Mouse (Mus musculus) B cell, adult 2 months (primary cell): Measurements from ENCODE around the gene Tiprl.

Experiments
- DNase-seq, 2 experiments: peaks; one replicate each; pipeline ENCODE4 v3.0.0; 2022

Gene Tiprl

DNA sequence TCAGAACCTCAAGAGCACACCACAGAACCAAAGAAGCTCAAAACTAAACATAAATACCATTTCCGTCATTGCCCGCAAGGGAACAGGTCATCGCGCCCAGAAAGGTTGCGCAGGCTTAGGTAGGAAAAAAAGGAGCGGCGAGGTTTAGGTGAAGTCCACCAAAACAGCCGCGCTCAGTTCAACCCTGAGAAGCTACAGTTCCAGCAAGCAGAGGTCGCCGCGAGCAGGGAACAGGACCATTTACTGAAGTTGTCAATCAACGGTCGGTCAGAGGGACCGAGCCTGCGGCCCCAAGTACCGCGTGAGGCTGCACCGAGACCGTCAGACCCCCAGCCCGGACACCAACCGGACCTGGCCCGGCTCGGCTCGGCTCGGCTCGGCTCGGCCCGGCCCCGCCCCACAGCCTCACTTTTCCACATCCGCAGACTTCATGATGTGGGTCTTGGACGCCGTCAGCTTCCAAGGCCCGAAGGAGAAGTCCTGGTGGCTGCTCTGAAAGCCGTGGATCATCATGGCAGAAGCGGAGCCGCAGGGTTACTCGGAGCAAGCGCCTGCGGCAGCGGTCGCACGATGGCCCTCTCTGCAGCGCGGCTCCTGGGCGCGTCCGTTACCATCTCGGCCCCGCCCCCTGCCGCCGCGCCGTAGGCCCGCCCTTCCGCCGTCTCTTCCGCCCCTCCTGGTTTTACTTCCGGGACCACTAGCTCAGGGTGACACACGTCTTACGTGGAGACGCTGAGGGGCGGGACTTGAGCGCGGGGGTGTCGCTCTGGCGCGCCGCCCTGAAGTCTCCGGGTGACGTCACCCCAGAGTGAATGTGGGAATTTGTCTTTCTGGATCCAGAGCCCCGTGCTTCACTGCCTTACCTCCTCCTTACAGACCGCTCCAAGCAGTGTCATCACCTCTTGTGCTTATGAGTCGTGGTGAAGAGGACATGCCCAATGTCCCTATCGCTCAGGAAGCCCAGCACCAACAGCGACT is at the start of gene Tiprl:
Gene Tiprl (minus strand): TSS at position 676 of the 978 bp plus-strand sequence.
- peak; percentile 97 for DNase-seq

DNA sequence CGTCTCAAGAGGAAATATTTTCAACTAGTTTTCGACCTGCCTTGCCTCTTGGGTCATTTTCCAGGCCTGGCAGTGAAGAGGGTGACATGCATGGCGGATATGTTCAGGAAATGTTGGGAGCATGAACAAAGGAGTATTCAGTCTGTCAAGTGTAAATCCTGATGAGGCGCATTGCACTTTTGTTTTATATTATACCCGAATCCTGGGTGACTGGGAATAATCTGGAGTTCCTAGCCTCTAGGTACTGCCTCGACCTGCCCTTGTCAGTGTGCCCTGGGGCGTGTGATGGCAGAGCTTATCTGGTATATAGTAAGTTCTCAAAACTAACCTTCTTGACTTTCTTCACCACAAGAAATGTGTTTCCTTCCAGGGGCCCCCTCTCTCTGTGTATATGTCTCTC is 47.3 kb upstream of the Tiprl start:
- DNase-seq, result no peak

DNA sequence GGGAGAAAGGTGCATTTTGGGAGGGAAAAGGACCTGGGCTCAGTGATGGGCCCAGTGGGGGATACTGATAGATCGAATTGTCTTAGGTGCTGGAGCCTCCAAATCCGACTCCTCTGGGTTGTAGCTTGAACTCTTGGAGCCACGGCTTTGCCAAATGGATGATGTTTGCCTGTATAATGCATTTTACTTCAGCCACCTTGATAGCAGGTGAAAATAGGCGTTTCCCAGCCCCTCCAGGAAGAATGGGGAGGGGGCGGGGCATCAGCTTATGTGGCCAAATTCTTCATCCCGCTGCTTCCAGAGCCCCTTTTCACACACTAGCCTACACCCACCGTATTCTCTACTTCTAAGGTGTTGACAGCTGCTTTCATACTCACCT is 46.2 kb upstream of the Tiprl start:
- DNase-seq, result no peak

DNA sequence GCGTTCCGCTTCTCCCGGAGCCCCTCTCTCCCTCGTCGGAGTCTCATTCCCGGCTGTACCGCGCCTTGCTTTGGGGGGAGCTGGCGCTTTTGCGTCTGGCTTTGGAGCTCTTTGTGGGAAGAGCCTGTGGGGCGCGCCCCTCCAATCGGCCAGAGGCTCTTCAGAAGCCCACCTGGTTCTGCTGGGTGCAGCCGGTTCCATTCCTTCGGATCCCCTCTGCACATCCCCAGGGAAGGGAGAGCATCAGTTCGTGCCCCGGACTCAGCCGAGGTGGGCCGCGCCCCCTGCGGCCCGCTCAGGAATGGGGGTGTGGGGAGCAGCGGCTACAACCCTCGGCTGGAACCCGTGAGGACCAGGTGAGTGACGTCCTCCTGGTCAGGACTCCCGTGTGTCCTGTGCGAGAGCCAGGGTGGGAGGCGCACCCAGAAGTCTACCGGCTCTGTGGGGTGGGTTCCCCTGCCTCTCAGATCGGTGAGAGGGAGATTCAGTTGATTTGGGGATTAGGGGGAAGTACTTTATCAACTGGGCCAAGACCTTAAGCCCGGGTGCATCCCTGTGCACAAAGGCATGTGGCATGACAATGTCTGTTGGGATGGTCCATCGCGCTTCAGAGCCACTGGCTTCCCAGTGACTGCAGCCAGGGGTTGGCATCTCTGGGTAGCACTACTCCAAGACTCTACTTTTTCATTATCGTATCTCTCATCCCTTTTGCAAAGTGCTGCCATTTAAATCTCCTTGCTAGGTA is 45.6 kb upstream of the Tiprl start:
- peak in 1 of 2 experiments; percentile 9 for DNase-seq

DNA sequence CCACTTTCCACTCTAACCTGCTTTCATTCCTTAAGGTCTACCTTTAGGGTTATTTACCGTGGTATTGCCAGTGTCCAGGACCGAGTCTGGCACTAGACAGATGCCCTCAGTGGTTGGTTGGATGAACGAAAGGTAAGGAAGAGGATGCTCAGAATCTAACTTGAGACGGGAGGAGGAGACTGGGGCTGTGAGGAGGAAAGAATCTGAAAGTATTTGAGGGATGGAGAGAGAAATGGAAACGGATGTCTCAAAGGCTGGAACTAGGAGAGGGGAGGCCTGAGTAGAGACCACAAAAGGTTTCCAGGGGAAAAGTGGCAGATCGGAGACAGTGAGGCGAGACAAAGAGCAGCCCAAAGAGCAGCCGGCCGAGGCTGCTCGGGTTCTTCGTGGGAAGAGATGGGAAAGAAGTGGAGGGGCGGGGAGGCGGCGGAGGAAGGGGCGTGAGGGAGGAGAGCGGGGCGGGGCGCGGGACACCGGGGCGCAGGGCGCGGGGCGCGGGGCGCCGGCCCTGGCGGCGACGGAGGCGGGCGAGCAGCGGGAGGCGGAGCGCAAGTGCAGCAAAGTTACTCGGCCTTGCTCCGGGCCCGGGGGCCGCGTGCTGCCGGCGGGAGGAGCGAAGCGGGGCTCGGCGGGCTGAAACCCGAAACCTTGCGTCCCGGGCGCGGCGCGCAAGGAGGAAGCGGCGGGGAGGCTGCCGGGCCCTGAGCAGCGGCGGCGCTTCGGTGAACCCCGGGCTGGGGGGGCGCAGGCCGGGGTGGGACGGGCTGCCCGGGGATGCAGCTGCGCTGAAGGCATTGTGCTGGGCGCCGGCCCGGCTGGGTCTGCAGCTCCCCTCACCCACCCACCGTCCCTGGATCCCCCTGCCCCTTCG is 44.8 kb upstream of the Tiprl start:
- peak; percentile 32 to 35 for DNase-seq

DNA sequence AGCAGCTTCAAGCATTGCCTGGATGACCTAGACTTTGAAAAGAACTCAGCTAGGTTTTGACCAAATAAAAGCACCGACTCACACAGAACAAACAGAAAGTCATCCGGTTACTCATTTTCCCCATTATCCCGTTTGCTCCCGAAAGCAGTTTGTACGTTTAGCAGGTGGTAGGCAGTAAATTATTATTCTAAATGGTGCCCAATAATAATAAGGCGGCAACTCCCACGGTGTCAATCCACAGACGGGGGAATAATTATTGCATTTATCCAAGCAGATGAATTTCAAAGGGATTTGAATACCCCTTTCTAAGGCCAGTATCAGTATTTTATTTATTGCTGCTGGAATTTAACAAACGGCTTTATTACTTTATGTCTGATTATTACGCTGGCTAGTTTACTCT is 43.9 kb upstream of the Tiprl start:
- no peak for DNase-seq

DNA sequence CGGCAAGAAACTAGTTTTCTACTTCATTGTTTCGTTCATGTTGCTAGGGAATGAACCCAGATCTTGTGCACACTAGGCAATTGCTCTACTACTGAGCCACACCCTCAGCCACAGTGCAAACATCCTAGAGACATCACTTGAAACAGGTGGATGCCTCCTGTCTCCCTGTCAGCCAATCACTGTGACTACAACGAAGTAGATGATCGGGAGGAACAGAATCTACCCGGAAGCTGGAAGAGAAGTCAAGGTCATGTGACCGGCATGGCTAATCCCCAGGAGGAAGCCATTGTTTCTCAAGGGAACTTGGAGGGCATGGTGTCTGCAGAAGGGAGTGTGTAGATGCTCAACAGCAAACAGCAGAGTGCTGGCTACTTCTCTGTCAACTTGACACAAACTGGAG is 38.1 kb upstream of the Tiprl start:
- DNase-seq, result no peak

DNA sequence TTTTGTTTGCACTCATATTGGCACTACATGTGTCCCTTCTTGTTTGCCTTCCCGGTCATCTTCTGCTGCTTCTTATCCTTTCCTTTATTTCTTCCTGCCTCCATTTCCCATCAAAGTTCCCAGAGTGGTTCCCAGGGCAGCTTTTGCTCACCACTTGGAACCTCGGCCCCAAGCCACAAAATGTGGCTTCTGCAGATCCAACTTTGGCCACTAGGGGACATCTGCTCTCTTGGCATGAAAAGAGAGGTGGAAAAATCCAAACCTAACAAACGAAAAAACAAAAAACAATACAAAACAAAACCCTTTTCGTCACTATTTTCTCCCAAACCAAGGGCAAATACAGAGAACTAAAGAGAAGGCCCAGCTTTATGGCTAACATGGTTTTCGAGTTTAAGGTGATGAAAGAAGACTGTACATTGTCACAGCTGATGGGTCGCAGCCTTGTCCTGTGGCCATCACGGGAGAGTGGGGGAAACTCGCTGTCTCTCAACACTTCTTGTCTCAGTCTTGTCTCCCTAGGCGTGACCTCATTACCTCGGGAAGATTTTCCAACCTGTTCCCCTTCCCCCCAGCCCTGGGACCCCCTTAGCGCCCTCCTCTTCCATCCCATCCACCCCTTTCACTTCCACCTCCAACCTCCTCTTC is 15.4 kb upstream of the Tiprl start:
- peak; percentile 63 to 67 for DNase-seq

DNA sequence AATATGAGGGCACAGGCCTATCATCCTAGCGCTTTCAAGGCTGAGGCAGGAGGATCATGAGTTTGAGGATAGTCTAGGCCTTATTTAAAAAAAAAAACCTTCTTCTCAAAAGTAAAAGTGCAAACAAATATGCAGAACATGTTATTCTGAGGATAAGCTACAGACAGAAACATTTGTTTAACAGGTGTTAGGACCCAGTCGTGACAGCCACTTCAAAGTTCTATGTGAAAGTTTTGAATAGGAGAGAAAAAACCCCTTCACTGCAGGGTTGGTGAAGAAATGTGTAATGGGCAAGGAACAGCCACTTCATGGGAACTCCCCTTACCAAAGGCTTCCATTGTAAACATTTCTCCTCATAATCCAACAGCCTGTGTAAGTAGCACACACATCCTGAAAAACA is 13.8 kb upstream of the Tiprl start:
- DNase-seq, result no peak

DNA sequence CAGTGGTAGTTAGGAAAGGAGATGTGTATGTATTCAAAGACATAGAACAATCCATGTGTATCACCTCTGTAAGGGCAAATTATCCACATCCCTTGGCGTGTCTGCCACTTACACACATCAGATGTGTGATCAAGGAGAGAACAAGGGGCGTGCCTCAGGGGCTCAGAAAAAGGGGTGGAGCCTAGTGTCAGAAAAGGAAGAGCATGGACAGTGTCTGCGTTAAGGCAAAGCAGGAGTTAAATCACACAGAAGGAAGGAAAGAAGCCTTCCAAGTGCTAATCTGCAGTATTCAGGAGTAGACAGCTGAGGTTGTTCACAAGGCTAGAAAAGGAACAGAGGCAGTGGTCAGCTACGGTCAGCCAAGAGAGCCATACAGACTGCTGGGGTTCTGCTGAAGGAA is 12.0 kb upstream of the Tiprl start:
- no peak for DNase-seq

DNA sequence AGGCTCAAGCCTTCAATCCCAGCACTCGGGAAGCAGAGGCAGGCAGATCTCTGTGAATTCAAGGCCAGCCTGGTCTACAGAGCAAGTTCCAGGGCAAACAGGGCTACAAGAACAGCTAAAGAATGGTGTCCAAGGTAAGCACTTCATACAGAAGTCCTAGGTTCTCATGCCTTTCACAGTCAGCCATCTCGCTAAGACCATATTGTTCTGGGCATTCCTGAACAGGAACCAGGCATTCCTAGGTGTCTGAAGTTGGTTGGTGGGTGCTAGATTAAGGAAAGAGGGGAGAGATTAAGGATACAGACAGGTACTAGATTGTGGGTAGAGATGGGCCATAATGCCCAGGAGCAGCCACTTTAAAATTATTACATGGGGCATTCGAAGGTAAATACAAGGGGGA is 11.0 kb upstream of the Tiprl start:
- no peak for DNase-seq

DNA sequence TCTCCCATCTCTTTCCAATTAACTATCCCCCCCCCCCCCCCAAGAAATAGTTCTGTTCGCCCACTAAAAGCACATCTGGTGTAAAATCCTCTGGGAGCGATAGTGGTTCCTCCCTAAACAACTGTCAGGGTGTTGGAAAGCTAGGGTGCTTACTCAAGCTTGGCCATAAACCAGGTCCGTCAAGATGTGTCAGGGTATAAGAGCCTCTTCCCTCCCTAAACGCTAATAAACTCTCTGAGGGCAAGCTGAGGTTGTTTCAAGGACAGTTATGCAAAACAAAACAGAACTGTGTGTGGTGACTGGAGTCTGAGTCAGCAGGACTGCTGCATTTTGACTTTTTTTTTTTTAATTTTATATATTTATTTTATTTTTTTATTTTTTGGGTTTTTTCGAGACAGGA is 10.3 kb upstream of the Tiprl start:
- DNase-seq, result no peak

DNA sequence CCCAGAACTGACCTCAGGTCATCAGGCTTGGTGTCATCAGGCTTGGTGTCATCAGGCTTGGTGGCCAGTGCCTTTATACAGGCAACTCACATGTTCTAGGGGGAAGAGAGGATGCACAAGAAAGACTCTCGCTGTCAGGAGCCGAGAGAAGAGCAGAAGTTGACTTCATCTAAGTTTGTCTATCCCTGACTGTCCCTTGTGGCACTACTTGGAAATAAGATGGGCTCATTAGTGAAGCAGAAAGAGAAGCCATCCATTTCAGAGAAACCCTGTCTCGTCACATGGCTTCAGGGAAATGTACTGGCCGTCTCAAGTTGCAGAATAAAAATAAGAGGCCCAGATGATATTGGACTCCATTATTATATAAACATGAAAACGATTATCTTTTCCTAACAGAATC is 9.8 kb upstream of the Tiprl start:
- DNase-seq, result no peak

DNA sequence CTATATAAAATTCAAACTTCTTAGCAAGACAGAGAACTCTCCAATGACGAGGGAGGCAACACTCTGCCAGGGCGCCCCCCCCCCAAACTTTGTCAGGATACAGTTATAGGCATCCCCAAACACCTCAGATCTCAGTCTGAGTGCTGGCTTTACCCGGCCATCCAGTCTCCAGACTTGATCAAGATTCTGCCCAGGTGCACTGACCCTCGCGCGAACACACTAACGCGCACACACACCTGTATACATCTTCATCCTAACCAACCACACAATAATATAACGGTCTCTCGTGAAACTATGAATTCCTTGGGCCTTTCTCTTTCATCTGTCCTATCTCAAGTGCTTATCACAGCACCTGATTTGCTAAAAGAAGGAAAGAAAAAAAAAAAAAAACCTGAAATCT is 950 bp downstream of the Tiprl start:
- DNase-seq, result no peak

DNA sequence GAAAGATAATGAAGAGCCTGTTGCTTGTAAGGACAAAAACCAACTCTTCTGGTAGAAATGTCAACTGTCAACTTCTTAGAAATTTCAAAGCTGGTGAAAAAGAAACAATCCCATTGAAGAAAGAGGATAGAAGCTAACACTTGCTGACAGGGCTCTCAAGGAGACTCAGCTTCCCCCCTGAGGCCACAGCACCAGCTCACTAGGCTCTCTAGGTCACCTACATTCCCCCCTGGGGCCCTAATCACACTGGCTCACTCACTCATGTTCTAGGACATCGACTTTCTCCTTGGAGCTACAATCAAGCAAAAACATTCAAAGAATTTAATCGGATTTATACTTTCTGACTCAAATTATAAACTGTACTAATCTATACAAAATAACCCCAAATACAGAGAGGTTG is 3.0 kb downstream of the Tiprl start:
- DNase-seq, result no peak

DNA sequence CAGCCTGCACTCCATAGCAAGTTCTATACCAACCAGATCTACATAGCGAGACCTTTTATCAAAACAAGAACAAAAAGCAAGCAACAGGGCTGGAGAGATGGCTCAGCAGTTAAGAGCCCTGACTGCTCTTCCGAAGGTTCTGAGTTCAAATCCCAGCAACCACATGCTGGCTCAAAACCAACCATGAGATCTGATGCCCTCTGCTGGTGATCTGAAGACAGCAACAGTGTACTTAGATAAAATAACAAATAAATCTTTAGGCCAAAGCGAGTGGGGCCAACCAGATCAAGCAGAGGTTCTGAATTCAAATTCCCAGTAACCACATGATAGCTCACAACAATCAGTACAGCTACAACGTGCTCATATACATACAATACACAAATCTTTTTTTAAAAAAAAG is 6.1 kb downstream of the Tiprl start:
- peak in 1 of 2 experiments; percentile 16 for DNase-seq

DNA sequence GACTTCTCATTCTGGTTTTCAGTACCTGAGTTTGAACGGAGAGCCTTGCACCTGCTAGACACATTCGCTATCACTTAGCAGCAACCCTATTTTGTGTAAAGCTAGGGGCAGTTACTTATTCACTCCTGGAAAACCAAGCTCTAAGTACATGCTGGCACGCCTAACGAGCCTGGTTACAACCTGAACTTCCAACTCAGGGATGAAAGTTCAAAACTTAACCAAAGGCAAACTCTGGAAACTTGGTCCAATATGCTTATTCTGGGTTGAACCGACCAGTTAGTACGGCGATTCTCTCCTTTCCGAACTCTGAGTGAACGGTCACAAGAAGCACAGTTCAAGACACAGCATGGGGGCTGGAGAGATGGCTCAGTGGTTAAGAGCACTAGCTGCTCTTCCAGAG is 7.2 kb downstream of the Tiprl start:
- no peak for DNase-seq

DNA sequence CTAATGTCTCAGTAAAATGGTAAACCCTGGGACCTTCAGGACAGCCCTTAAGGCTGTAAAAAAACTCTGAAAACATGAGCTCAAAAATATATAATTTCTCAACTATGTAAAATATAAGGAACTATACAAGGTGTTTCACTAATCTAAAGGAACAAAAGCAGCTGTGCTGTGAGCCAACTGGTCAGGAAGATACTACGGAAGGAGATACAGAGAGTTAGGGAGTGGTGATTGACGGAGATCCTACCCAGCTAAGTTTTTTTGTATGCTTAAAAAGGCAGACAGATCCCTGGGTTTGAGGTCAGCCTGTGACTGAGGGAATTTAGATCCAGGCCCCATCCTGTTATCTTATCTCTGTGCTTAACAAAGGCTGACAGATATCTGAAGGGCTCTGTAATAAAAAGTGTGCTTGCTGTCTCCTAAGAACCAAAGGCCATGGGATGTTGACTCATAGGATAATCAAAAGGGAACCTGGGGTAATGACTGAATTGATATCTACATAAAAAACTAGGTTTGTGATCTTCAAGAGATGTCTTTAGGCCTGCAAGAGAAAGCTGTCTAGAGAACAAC is 19.7 kb downstream of the Tiprl start:
- DNase-seq, result no peak

DNA sequence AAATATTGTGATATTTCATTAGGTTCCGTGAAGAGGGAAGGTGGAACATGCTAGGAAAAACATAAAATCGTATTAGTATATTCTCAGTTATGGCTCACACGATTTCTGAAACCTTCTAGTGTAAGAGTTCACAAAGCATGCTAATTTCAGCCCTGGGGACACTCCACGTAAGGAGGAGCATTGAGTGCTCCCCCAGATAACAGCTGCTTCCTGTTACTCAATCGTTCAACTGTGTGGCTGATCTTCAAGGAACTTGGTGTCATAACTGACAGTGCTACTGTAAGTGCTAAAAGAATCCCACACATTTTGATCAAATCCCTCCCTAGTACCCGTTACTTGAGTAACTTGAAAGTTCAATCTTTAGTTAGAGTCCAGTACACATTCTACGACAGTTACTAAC is 21.0 kb downstream of the Tiprl start:
- no peak for DNase-seq

DNA sequence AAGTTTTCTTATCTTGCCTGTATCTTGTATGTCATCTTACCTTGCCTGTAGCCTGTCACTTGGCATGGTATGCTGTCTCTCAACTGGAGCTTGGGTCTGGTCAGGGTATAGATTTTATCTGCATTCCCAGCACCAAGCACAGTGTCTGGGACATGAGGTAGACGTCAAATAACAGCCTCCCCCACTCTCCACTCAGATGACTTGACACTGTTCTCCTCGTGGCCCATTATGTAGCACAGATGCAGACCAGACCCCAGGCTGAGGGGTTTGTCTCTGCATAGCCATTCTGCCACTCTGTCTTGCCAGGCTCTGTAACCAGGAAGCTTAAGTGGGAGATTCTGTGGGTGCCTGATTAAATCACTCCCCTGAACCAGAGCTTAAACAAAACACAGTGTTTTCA is 31.2 kb downstream of the Tiprl start:
- no peak for DNase-seq

DNA sequence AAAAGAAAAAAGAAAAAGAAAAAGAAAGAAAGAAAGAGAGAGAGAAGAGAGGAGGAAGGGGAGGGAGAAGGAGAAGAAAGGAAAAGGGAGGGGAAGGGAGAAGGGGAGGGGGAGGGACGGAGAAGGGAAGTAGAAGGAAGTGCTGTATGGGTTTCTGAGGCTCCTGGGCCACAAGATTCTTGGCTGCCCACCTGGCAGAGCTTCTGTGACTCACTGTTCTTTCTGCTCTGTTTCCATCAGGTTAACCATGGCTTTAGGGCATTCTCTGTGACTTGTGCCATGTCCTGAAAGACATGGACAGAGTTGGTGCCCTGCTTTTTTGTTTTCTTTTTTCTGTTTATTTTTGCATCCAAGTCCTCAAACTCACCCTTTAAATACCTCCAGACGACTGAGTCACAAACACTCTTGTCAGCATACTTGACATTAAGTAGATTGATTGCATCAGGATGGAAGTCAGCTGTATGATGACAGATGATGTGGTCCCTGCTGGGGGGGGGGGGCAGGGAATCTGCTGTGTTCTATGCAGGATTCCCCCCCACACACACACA is 33.2 kb downstream of the Tiprl start:
- no peak for DNase-seq

DNA sequence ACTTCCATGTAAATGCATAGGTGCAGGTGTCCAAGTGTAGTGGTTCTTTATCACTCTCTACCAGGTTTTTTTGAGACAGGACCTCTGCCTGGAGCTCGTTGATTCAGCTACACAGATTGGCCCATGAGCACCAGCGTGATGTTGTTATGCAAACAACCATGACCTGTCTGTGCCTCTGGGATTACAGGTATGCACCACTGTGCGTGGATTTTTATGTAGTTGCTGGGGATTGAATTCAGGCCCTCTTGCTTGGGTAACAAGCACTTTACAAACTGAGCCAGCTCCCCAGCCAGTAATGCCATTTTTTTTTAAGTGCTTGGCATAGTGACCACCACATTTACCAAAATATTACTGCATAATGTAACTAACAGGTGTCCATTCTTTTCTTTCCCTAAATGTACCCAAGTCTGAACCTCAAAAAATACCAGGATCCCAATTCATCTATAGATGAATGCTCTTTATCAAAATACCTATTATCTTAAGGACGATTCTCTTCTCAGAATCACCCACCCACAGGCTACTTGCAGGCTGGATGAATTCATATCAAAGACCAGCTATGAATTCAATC is 35.3 kb downstream of the Tiprl start:
- no peak for DNase-seq
